Mouse (Mus musculus) spleen, adult 2 months (tissue): ENCODE measurements around the gene 4921524J17Rik.

Experiments used
- CTCF ChIP-seq: fragments of 200-500 bp; IDR thresholded peaks from 2 replicates; pipeline ENCODE4 v1.5.1; 2011; ENCODE audit warnings: mild to moderate bottlenecking, inconsistent platforms; ENCODE audit not compliant: insufficient read depth, insufficient read length, insufficient replicate concordance; ENCODE audit errors: extremely low read depth
- POLR2A ChIP-seq: fragments of 200-500 bp; IDR thresholded peaks from 2 replicates; pipeline ENCODE4 v1.6.1; 2011; ENCODE audit warnings: low read depth, low read length, inconsistent platforms

DNA sequence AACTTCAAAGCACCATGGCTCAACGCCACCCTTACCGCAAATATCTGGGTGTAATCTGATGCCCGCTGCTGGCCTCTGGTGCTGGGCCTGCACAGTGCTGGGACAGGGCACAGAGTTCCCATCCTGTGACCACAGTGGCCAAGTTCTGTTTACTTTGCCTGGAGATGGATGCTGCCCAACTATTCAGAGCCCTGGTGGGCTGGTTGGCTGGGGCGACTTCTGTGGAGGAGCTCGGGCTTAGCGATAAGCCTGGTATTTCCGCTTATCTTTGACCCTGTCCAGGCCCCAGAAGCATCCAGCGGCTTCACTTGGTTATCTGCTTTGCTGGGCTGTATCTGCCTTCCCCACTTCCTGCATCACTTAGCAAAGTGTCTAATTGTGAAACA lies 51.8 kb downstream of the 4921524J17Rik start:
- no peak for TF ChIP-seq POLR2A
- no peak for TF ChIP-seq CTCF
